Mouse (Mus musculus) erythroblast, embryonic 14.5 days (primary cell): ENCODE results near the gene 1700024P04Rik. TPM values are rescaled to one million over a fixed set of nuclear protein-coding genes. Genes with fewer than 3 reads are reported as not detected.

Experiments
- H3K27me3 ChIP-seq: 2 replicates; pipeline ENCODE4 v1.6.1; 2012; ENCODE audit warnings: inconsistent platforms; ENCODE audit not compliant: control insufficient read depth
- H3K36me3 ChIP-seq: 2 replicates; pipeline ENCODE4 v1.6.1; 2012; ENCODE audit warnings: mild to moderate bottlenecking, inconsistent platforms; ENCODE audit not compliant: control insufficient read depth
- H3K4me1 ChIP-seq: 2 replicates; pipeline ENCODE4 v1.6.1; 2012; ENCODE audit warnings: inconsistent platforms; ENCODE audit not compliant: control insufficient read depth
- H3K4me3 ChIP-seq: replicated peaks from 2 replicates; pipeline ENCODE3; 2012; ENCODE audit warnings: moderate library complexity, mild to moderate bottlenecking, inconsistent platforms
- H3K9me3 ChIP-seq: 2 replicates; pipeline ENCODE4 v1.6.1; 2012; ENCODE audit warnings: low read length, inconsistent platforms, mixed read lengths; ENCODE audit not compliant: control insufficient read depth
- GATA1 ChIP-seq: IDR thresholded peaks from 2 replicates; pipeline ENCODE4 v1.6.1; 2012; ENCODE audit warnings: low read length, inconsistent platforms, mixed read lengths
- TAL1 ChIP-seq: IDR thresholded peaks from 3 replicates; pipeline ENCODE4 v1.6.1; 2012; ENCODE audit warnings: low read length, inconsistent platforms, mixed read lengths
- polyA plus RNA-seq: library from polyadenylated mRNA; stranded (reverse); fragments of >175 nt; gene quantifications from 2 replicates; pipeline ENCODE4 v1.2.3, GENCODE M21; 2012

1700024P04Rik gene
- polyA plus RNA-seq, 1 experiment: not detected

DNA sequence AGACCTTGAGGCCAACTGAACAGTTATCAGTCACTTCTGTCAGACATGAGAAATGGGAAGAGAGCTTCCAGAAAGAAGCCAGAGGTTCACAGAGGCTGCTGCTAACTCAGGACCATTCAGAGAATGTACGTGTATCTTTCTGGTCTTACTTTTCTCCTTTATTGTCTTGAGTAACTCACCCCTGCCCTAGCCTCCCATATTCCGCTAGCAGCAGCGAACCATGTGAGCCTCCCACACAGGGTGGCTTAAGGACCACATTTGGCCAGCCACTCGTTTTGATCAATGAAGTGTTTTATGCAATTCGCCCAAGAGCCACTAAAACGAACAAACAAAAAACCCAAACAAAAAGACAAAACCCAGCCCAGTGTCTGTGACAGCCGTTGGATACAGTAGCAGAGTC lies 32.4 kb downstream of the 1700024P04Rik start:
- peaks cover 2% of the 10 kb centered on the region for H3K4me1 ChIP-seq
- H3K9me3 ChIP-seq: no peaks in the 10 kb centered on the region
- TF ChIP-seq TAL1: no peak
- TF ChIP-seq GATA1: no peak
- no peaks in the 10 kb centered on the region for H3K36me3 ChIP-seq
- H3K4me3 ChIP-seq: no peak overlapping the region
- H3K27me3 ChIP-seq: no peaks in the 10 kb centered on the region

DNA sequence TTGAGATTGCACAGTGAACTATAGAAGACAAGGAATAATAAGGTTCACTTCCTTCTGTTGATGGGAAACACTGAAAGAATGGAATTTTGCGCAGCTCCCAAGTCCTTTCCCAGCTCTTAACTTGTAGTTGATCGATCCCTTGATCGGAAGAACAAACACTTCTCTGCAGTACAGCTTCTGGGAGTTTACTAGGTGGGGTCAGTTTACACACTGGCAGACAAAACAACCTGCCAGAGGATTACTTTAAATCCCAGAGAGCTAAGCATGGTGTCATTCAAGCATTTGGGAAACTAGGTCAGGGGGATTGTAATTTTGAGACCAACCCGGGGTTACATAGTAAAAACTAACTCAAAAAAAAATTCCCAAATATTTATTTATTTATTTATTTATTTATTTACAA lies 36.2 kb downstream of the 1700024P04Rik start:
- TF ChIP-seq GATA1 (no peak), TAL1 (no peak)
- Histone ChIP-seq H3K4me3 (no peak overlapping the region), H3K27me3 (no peaks in the 10 kb centered on the region), H3K36me3 (no peaks in the 10 kb centered on the region), H3K9me3 (no peaks in the 10 kb centered on the region), H3K4me1 (peaks cover 13% of the 10 kb centered on the region)

DNA sequence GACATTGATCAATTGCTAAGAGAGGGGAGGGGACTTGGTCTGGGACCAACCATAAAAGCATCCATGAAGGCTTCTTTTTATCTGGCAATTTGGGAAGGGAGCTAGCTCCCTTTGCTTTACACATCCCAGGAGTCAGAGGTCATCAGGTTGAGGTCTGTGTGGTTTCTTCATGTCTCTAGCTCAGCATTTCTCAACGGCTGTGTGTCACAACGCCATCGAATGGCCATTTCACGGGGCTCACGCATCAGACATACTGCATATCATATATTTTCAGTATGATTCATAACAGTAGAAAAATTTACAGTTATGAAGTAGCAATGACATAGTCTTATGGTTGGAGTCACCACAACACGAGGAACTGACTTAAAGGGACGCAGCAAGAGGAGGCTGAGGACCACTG lies 37.9 kb downstream of the 1700024P04Rik start:
- peaks cover 16% of the 10 kb centered on the region for H3K4me1 ChIP-seq
- TF ChIP-seq TAL1 (no peak), GATA1 (no peak)
- H3K4me3 ChIP-seq: no peak overlapping the region
- no peaks in the 10 kb centered on the region for H3K9me3 ChIP-seq
- no peaks in the 10 kb centered on the region for H3K27me3 ChIP-seq
- no peaks in the 10 kb centered on the region for H3K36me3 ChIP-seq

DNA sequence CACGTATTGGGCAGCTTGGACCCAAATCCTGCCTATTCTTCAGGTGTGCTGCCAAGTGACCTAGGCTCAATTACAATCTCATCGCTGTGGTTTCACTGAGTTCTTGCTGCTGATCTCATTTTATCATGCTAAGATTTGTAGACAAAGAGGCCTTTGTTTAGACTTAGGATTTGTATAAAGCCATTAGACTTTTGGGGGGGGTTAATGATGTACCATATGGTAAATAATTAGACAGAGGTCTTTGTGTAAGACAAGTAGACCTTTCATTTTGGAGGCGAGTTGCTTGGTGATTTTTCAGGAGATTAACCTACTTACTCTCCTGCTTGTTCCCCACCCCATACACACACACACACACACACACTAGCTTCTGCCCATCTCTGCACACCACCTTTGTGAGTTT lies 38.5 kb downstream of the 1700024P04Rik start:
- peaks cover 16% of the 10 kb centered on the region for H3K4me1 ChIP-seq
- H3K4me3 ChIP-seq: no peak overlapping the region
- H3K36me3 ChIP-seq: no peaks in the 10 kb centered on the region
- no peak for TF ChIP-seq TAL1
- TF ChIP-seq GATA1: no peak
- H3K9me3 ChIP-seq: no peaks in the 10 kb centered on the region
- no peaks in the 10 kb centered on the region for H3K27me3 ChIP-seq

DNA sequence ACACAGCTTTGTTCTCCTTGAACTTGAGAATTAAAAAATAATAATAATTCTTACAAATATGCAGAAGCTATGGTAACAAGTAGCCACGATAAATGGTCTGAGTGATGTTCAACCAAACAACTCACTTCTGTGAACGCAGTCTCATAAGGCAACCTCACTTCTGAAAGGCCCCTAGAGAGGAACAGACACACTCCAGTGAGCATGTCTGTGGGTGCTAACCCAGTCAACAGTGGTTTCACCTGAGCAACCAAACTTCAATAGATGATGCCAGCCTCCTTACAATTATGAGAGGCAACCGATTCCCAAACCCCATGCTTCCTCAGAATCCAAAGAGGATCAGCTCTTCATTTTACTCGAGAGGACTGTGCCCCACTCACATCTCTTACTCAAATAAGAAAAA lies 39.0 kb downstream of the 1700024P04Rik start:
- Histone ChIP-seq H3K4me3 (peak overlapping the region; percentile 61), H3K27me3 (no peaks in the 10 kb centered on the region), H3K4me1 (peaks cover 16% of the 10 kb centered on the region), H3K9me3 (no peaks in the 10 kb centered on the region), H3K36me3 (no peaks in the 10 kb centered on the region)
- TF ChIP-seq TAL1: no peak
- no peak for TF ChIP-seq GATA1

DNA sequence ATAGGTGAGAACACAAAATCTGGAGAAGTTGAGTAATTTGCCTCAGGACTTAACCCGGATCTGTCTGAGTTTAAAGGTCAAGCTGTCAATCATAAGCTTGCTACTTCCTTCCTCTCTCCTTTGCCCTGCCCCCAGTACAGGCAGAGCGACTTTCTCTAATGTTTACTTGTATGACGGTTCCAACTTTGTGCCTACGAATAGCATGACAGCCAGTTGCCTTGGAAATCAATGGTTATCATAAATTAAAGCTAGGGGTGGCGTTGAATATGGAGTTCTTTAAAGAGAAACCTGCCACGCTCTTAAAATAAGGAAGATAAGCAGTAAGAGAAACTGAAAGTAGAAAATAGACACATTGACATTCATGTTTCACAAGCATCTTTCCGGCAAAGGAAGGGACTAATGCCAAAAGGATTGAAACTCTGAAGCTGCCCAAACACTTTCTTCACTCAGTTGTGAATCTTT lies 39.7 kb downstream of the 1700024P04Rik start:
- Histone ChIP-seq H3K4me1 (peaks cover 16% of the 10 kb centered on the region), H3K36me3 (no peaks in the 10 kb centered on the region), H3K4me3 (peak overlapping the region; percentile 61)

DNA sequence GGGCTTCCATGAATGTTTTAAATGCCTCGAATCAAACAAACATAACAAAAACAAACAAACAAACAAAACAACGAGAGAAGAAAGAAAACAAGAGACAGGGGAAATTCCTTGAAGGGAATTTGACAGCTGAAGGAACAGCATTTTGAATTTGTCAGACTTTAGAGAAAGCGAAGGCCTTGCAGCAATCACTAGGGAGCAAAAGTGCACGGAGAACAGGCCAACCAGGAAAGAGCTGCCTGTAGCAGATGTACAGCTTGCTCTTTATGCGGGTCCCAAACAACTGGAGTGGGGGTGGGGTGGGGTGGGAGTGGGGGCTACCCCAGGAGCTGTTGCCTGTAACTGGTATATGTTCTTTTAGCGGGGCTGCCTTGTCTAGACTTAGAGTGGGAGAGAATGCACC lies 42.0 kb downstream of the 1700024P04Rik start:
- TF ChIP-seq TAL1: no peak
- H3K27me3 ChIP-seq: no peaks in the 10 kb centered on the region
- H3K4me3 ChIP-seq: no peak overlapping the region
- H3K36me3 ChIP-seq: no peaks in the 10 kb centered on the region
- peaks cover 16% of the 10 kb centered on the region for H3K4me1 ChIP-seq
- H3K9me3 ChIP-seq: no peaks in the 10 kb centered on the region

More for the DNA sequence above, 39.7 kb downstream of the 1700024P04Rik start:
- no peaks in the 10 kb centered on the region for H3K27me3 ChIP-seq
- no peaks in the 10 kb centered on the region for H3K9me3 ChIP-seq
- TF ChIP-seq TAL1 (no peak), GATA1 (no peak)

DNA sequence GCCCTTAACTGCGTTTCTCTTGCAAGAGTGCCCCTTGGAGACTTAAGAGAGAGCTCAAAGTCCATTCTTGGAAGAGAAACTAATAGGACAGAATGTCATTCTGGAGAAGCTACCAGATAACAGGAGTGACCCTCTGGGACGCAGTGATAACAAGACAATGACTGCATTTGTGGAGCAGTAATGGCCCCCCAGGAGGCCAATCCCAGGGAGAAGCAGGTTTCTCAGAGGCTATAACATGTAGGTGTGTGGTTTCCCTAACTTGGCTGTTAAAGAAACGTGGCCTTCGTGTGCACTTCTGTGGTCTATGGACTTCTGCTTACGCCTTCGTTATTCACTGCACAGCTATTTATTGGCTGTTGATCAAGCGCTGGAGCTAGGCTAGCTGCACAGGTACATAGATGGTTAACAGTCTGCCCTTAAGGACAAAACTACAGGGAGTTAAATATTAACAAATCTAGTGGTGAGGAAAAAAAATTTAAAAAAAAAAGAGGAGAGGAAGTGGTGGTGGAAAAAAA lies 42.5 kb downstream of the 1700024P04Rik start:
- no peak for TF ChIP-seq TAL1
- TF ChIP-seq GATA1: no peak
- Histone ChIP-seq H3K27me3 (no peaks in the 10 kb centered on the region), H3K36me3 (no peaks in the 10 kb centered on the region), H3K4me1 (peaks cover 16% of the 10 kb centered on the region), H3K9me3 (no peaks in the 10 kb centered on the region), H3K4me3 (no peak overlapping the region)

DNA sequence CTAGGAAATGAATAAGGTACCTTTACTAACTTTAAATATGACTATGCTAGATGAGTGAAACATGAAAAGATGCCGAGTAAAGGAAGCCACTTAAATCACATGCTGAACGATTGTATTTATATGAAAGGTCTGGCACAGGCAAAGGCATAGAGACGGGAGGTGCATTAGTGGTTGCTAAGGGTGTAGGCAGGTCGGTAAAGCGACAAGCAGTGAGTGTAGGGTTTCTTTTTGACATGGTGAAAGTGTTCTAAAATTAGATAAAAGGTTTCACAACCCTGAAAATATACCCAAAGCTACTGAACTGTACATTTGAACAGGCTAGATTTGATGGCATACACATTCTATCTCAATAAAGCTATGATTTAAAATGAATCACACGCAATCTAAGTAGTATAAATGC lies 47.3 kb downstream of the 1700024P04Rik start:
- H3K27me3 ChIP-seq: no peaks in the 10 kb centered on the region
- H3K9me3 ChIP-seq: no peaks in the 10 kb centered on the region
- no peak for TF ChIP-seq TAL1
- no peak for TF ChIP-seq GATA1
- H3K36me3 ChIP-seq: no peaks in the 10 kb centered on the region
- H3K4me1 ChIP-seq: peaks cover 7% of the 10 kb centered on the region
- no peak overlapping the region for H3K4me3 ChIP-seq

Other genes with a start within 250 kb of the 1700024P04Rik start
- 0.28 and 0.49 TPM in 2 replicates for gene Fcho2, start 169.1 kb downstream of the 1700024P04Rik start, polyA plus RNA-seq
- 0.09 and 0.25 TPM in 2 replicates for gene Tnpo1, start 58.2 kb downstream of the 1700024P04Rik start, polyA plus RNA-seq
- gene Zfp366, start 200.3 kb upstream of the 1700024P04Rik start, polyA plus RNA-seq: not detected in 2 replicates